ENCODE assay signal across 8 mouse cellular contexts in the genomic region with DNA sequence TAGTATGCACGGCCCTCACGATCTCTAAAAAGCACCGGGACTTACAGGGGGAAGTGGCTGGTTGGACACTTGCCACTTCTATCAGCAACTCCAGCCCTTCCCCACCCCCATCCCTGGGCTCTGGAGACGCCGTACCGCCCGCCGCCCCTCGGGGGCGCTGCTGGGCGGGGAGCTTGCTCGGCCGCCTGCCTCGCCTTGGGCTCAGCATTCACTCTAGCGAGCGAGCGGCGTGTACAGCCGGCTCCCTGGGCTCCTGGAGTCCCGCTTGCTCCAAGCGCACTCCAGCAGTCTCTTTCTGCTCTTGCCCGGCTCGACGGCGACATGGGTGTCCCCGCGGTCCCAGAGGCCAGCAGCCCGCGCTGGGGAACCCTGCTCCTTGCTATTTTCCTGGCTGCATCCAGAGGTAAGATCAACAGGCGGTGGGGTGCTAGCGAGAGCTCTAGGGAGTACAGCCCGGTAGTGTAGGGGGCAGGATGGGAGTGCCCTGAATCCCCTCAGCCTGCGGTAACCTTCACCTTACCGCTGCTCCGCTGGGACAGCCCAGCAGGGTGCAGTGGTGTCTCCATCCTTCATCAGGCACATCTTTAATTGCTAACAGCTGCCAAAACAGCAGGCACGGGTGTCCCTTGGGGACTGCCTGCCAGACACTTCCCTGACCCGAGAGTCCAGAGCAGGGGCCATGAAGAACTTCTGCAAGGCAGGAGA. TPM values are rescaled to one million over a fixed set of nuclear protein-coding genes. Genes with fewer than 3 reads are reported as not detected.
DNase-seq lines count a peak whose midpoint lies in the region; ATAC-seq and TF ChIP-seq lines count a peak whose summit lies in the region.

Vsir (plus strand) TSS at position 151 of the 705 bp plus-strand sequence.

- H3K9ac ChIP-seq in heart, embryonic 15.5 days = peak within 1 kb of the TSS; percentile 48
- peak within 1 kb of the TSS; percentile 72 for H3K9ac ChIP-seq in liver, embryonic 11.5 days (ENCODE audit: low read depth, low read length)

- no peaks in the 10 kb centered on the region for H3K9me3 ChIP-seq in forebrain, embryonic 10.5 days
- no peaks in the 10 kb centered on the region for H3K9me3 ChIP-seq in heart, embryonic 15.5 days (replicated peaks)
- no peaks in the 10 kb centered on the region for H3K9me3 ChIP-seq in liver, embryonic 11.5 days (ENCODE audit: control insufficient read depth, low read length)

- H3K4me3 ChIP-seq in bone marrow, adult 2 months (replicated peaks; ENCODE audit: control insufficient read depth, low read depth, low read length) = peak within 1 kb of the TSS; percentile 83
- H3K4me3 ChIP-seq in forebrain, embryonic 10.5 days = peak within 1 kb of the TSS; percentile 55
- peak within 1 kb of the TSS; percentile 49 for H3K4me3 ChIP-seq in heart, embryonic 15.5 days
- H3K4me3 ChIP-seq in liver, embryonic 11.5 days (ENCODE audit: low read depth, low read length) = peak within 1 kb of the TSS; percentile 60

- peaks cover 16% of the 10 kb centered on the region for H3K4me1 ChIP-seq in bone marrow, adult 2 months (ENCODE audit: control insufficient read depth, insufficient read depth, low read length)
- H3K4me1 ChIP-seq in forebrain, embryonic 10.5 days = peaks cover 72% of the 10 kb centered on the region
- peaks cover 39% of the 10 kb centered on the region for H3K4me1 ChIP-seq in heart, embryonic 15.5 days (replicated peaks)
- H3K4me1 ChIP-seq in liver, embryonic 11.5 days (replicated peaks; ENCODE audit: control insufficient read depth, insufficient read depth, low read length) = peaks cover 54% of the 10 kb centered on the region

- H3K27ac ChIP-seq in bone marrow, adult 2 months (ENCODE audit: control insufficient read depth, insufficient read depth, low read depth, low read length, poor library complexity) = peak within 1 kb of the TSS; percentile 99
- H3K27ac ChIP-seq in forebrain, embryonic 10.5 days = peak within 1 kb of the TSS; percentile 79
- H3K27ac ChIP-seq in heart, embryonic 15.5 days = peak within 1 kb of the TSS; percentile 79
- H3K27ac ChIP-seq in liver, embryonic 11.5 days (ENCODE audit: low read depth, low read length) = peak within 1 kb of the TSS; percentile 43; the same call in 1 of the 2 replicates

- H3K4me2 ChIP-seq in heart, embryonic 15.5 days = peak within 1 kb of the TSS; percentile 69
- H3K4me2 ChIP-seq in liver, embryonic 11.5 days = peak within 1 kb of the TSS; percentile 95

- H3K27me3 ChIP-seq in forebrain, embryonic 10.5 days (ENCODE audit: poor library complexity, severe bottlenecking) = peaks cover 35% of the 10 kb centered on the region
- H3K27me3 ChIP-seq in heart, embryonic 15.5 days = no peaks in the 10 kb centered on the region
- no peaks in the 10 kb centered on the region; the same call in 1 of the 2 replicates for H3K27me3 ChIP-seq in liver, embryonic 11.5 days (replicated peaks; ENCODE audit: control insufficient read depth, insufficient read depth, low read length)

- TF ChIP-seq CTCF in bone marrow, adult 2 months (IDR thresholded peaks at IDR 0.05; ENCODE audit: control insufficient read depth, insufficient read depth, low read length) = peak; percentile 73

- H3K36me3 ChIP-seq in forebrain, embryonic 10.5 days (replicated peaks) = no peaks in the 10 kb centered on the region
- no peaks in the 10 kb centered on the region for H3K36me3 ChIP-seq in heart, embryonic 15.5 days
- no peaks in the 10 kb centered on the region for H3K36me3 ChIP-seq in liver, embryonic 11.5 days (ENCODE audit: control insufficient read depth, insufficient read depth, low read length)

- peak; percentile 87 for DNase-seq in CD4-positive helper T cell, adult 2 months (ENCODE audit: low read depth, low spot score)
- DNase-seq in forebrain, embryonic 10.5 days (ENCODE audit: extremely low spot score, low spot score) = peak; percentile 81
- peak; percentile 85 for DNase-seq in kidney, postnatal 14 days
- peak; percentile 87 for DNase-seq in liver, embryonic 11.5 days (ENCODE audit: low spot score)
- DNase-seq in spleen, postnatal 4 days (ENCODE audit: low spot score in 2 of 2) = peak; percentile 90 to 97

- ATAC-seq in heart, embryonic 15.5 days (replicated peaks; ENCODE audit: insufficient number of reproducible peaks, insufficient read depth, low FRiP score, low read depth) = peak; percentile 42
- ATAC-seq in liver, embryonic 11.5 days (replicated peaks; ENCODE audit: low FRiP score) = peak; percentile 71
- peak; percentile 31 for ATAC-seq in monocyte, adult 5-6 weeks (replicated peaks; ENCODE audit: insufficient number of reproducible peaks, low FRiP score, low TSS enrichment, poor library complexity, severe bottlenecking)

- WGBS in bone marrow, adult 2 months = under 1% methylated on average over 37 of the region's 37 CpGs
- WGBS in forebrain, embryonic 10.5 days = 0% methylated on average over 37 of the region's 37 CpGs
- WGBS in heart, embryonic 15.5 days = under 1% methylated on average over 37 of the region's 37 CpGs
- under 1% methylated on average over 37 of the region's 37 CpGs for WGBS in liver, embryonic 11.5 days

- TF ChIP-seq POLR2A in bone marrow, adult 2 months (IDR thresholded peaks at IDR 0.05; ENCODE audit: borderline replicate concordance, control insufficient read depth, low read depth, low read length) = peak; percentile 83

RNA-seq across cellular contexts. Expression of gene Vsir, which starts in this region (rescaled TPM):
- 39.7 and 97.9 TPM in 2 replicates for polyA plus RNA-seq in bone marrow, adult 2 months (2011; ENCODE audit: insufficient read depth, insufficient read length, low replicate concordance, missing spikeins)
- polyA plus RNA-seq in forebrain, embryonic 10.5 days (2016; fragmentation: Nextera tagmentation; extraction: Ambion mirVana) = 1.2 and 1.4 TPM in 2 replicates
- 3.9 and 5.5 TPM in 2 replicates for polyA plus RNA-seq in heart, embryonic 15.5 days (2015; fragmentation: Nextera tagmentation; extraction: Ambion mirVana)
- 5.4 and 6.3 TPM in 2 replicates for polyA plus RNA-seq in liver, embryonic 11.5 days (2014; fragmentation: Nextera tagmentation; extraction: Ambion mirVana)
- 223 to 337 TPM (median 251 TPM) in 3 replicates for total RNA-seq in monocyte, adult 5-6 weeks (2017)

Comparison
In these comparisons a context has a peak if more than half of its experiments do, and no peak if none do; other contexts are left out.
1. Peak in every context shown above with its lines: DNase-seq, ATAC-seq, H3K4me3 ChIP-seq and H3K27ac ChIP-seq.
2. H3K27ac ChIP-seq: peak in every context shown above with its lines; median percentile 99 in bone marrow, adult 2 months; 79 in forebrain, embryonic 10.5 days; 79 in heart, embryonic 15.5 days; 43 in liver, embryonic 11.5 days.